Mouse (Mus musculus) MEL (cell line): ENCODE results near the gene Ebi3. TPM values are rescaled to one million over a fixed set of nuclear protein-coding genes. Genes with fewer than 3 reads are reported as not detected.
A peak's percentile ranks its signal among the peaks of the same experiment; 100 is the strongest.

Experiments
- DNase-seq: peaks from one replicate; pipeline ENCODE4 v3.0.0; 2011; ENCODE audit warnings: low read depth, low spot score
- H3K27ac ChIP-seq: 2 replicates; pipeline ENCODE4 v1.5.1; 2012; ENCODE audit warnings: low read depth, mild to moderate bottlenecking, control low read depth, low read length, moderate library complexity; ENCODE audit not compliant: control insufficient read depth
- H3K27me3 ChIP-seq, 2 experiments: fragments of 150-350 bp in 1 of 2; sonication (generic) in 1 of 2; 2 replicates each; pipeline ENCODE4 v1.6.1; 2012; ENCODE audit warnings: low read length in 2 of 2, mild to moderate bottlenecking in 2 of 2, improper control_type of control experiment in 1 of 2, moderate library complexity in 1 of 2; ENCODE audit not compliant: insufficient read depth in 2 of 2, control insufficient read depth in 1 of 2
- H3K36me3 ChIP-seq, 2 experiments: 2 replicates each; pipeline ENCODE4 v1.6.1; 2012 to 2014; ENCODE audit warnings: low read length in 2 of 2, improper control_type of control experiment in 1 of 2, inconsistent platforms in 1 of 2, mild to moderate bottlenecking in 1 of 2; ENCODE audit not compliant: insufficient read depth in 2 of 2, control insufficient read depth in 1 of 2
- H3K4me1 ChIP-seq, 2 experiments: fragments of 150-350 bp in 1 of 2; sonication (generic) in 1 of 2; 2 replicates each; pipeline ENCODE4 v1.6.1; 2012; ENCODE audit warnings: low read length in 2 of 2, improper control_type of control experiment in 1 of 2, mild to moderate bottlenecking in 1 of 2; ENCODE audit not compliant: insufficient read depth in 2 of 2, control insufficient read depth in 1 of 2
- H3K4me3 ChIP-seq, 2 experiments: fragments of 150-350 bp in 1 of 2; sonication (generic) in 1 of 2; 2 replicates each; pipeline ENCODE4 v1.5.1; 2012; ENCODE audit warnings: low read depth in 2 of 2, low read length in 2 of 2, mild to moderate bottlenecking in 2 of 2, moderate library complexity in 2 of 2, control low read depth in 1 of 2, improper control_type of control experiment in 1 of 2; ENCODE audit not compliant: control insufficient read depth in 1 of 2, insufficient read depth in 1 of 2
- H3K79me2 ChIP-seq: 2 replicates; pipeline ENCODE4 v1.6.1; 2012; ENCODE audit warnings: mild to moderate bottlenecking, low read length, moderate library complexity; ENCODE audit not compliant: control insufficient read depth, poor library complexity, insufficient read depth
- H3K9ac ChIP-seq: 2 replicates; pipeline ENCODE4 v1.6.1; 2012; ENCODE audit warnings: low read depth, mild to moderate bottlenecking, control low read depth, low read length, moderate library complexity; ENCODE audit not compliant: control insufficient read depth, poor library complexity, severe bottlenecking
- H3K9me3 ChIP-seq: fragments of 150-350 bp; sonication (generic); replicated peaks from 2 replicates; pipeline ENCODE4 v1.6.1; 2012; ENCODE audit warnings: mild to moderate bottlenecking, low read length, improper control_type of control experiment, moderate library complexity; ENCODE audit not compliant: insufficient read depth
- BHLHE40 ChIP-seq: IDR thresholded peaks from 2 replicates; pipeline ENCODE4 v1.6.1; 2012; ENCODE audit warnings: low read depth, mild to moderate bottlenecking, inconsistent platforms, low read length, improper control_type of control experiment, borderline replicate concordance
- CHD2 ChIP-seq: IDR thresholded peaks from 2 replicates; pipeline ENCODE4 v1.6.1; 2011; ENCODE audit warnings: low read length, improper control_type of control experiment
- CTCF ChIP-seq, 3 experiments: IDR thresholded peaks in 2 of 3; conservative IDR thresholded peaks in 1 of 3; 2 replicates each; pipeline ENCODE4 v1.5.1; 2011 to 2012; ENCODE audit warnings: low read length in 3 of 3, low read depth in 2 of 3, mild to moderate bottlenecking in 2 of 3, improper control_type of control experiment in 1 of 3, inconsistent platforms in 1 of 3, mixed read lengths in 1 of 3, moderate library complexity in 1 of 3; ENCODE audit not compliant: control insufficient read depth in 1 of 3, insufficient read depth in 1 of 3, poor library complexity in 1 of 3, severe bottlenecking in 1 of 3
- GATA1 ChIP-seq: IDR thresholded peaks from 2 replicates; pipeline ENCODE4 v1.6.1; 2011; ENCODE audit warnings: low read depth, low read length, improper control_type of control experiment
- HCFC1 ChIP-seq: IDR thresholded peaks from 2 replicates; pipeline ENCODE4 v1.6.1; 2012; ENCODE audit warnings: low read depth, mild to moderate bottlenecking, inconsistent platforms, low read length, improper control_type of control experiment, moderate library complexity
- KAT2A ChIP-seq: conservative IDR thresholded peaks from 2 replicates; pipeline ENCODE4 v1.6.1; 2012; ENCODE audit warnings: low read depth, low read length, improper control_type of control experiment, inconsistent platforms
- MAFK ChIP-seq: IDR thresholded peaks from 2 replicates; pipeline ENCODE4 v1.6.1; 2011; ENCODE audit warnings: low read depth, mild to moderate bottlenecking, low read length, improper control_type of control experiment, borderline replicate concordance
- MAZ ChIP-seq: IDR thresholded peaks from 2 replicates; pipeline ENCODE4 v1.6.1; 2012; ENCODE audit warnings: low read depth, mild to moderate bottlenecking, inconsistent platforms, low read length, improper control_type of control experiment
- MEF2A ChIP-seq: IDR thresholded peaks from 2 replicates; pipeline ENCODE4 v1.6.1; 2014; ENCODE audit warnings: low read depth, mild to moderate bottlenecking, inconsistent platforms, low read length, improper control_type of control experiment; ENCODE audit not compliant: poor library complexity, insufficient replicate concordance, severe bottlenecking; ENCODE audit errors: extremely low read depth
- MXI1 ChIP-seq: IDR thresholded peaks from 2 replicates; pipeline ENCODE4 v1.6.1; 2011; ENCODE audit warnings: mild to moderate bottlenecking, low read depth, low read length, improper control_type of control experiment
- MYB ChIP-seq: IDR thresholded peaks from 2 replicates; pipeline ENCODE4 v1.6.1; 2011; ENCODE audit warnings: mild to moderate bottlenecking, low read depth, low read length, improper control_type of control experiment
- POLR2A ChIP-seq, 2 experiments: IDR thresholded peaks; 2 replicates each; pipeline ENCODE4 v1.6.1; 2011 to 2012; ENCODE audit warnings: low read length in 2 of 2, mild to moderate bottlenecking in 2 of 2, control low read depth in 1 of 2, improper control_type of control experiment in 1 of 2, low read depth in 1 of 2, moderate library complexity in 1 of 2; ENCODE audit not compliant: control insufficient read depth in 1 of 2, insufficient read depth in 1 of 2, poor library complexity in 1 of 2
- POLR2AphosphoS2 ChIP-seq: IDR thresholded peaks from 2 replicates; pipeline ENCODE4 v1.6.1; 2011; ENCODE audit warnings: low read length, improper control_type of control experiment
- ZNF384 ChIP-seq: IDR thresholded peaks from 2 replicates; pipeline ENCODE4 v1.6.1; 2012; ENCODE audit warnings: low read depth, mild to moderate bottlenecking, inconsistent platforms, low read length, improper control_type of control experiment
- polyA plus RNA-seq, 2 experiments: library from polyadenylated mRNA; stranded (reverse) in 1 of 2; unstranded in 1 of 2; fragments of >175 nt in 1 of 2; fragments of >200 nt in 1 of 2; gene quantifications; 2 replicates each; pipeline versions ENCODE4 v1.2.1 to v1.2.4; 2012; ENCODE audit warnings: low replicate concordance in 2 of 2, low read depth in 1 of 2; ENCODE audit not compliant: insufficient read length in 2 of 2, insufficient read depth in 1 of 2, missing spikeins in 1 of 2
- total RNA-seq: library from RNA; depleted of rRNA; stranded (reverse); fragments of 300-350 nt; gene quantifications from 2 replicates; pipeline ENCODE4 v1.2.3, GENCODE M21; 2012

Gene Ebi3
- total and polyA plus RNA-seq, 3 experiments, result 0.15 to 0.86 TPM; not detected in 1

GRCm38 (mm10) chr17:55968210-55968609 is 15.8 kb downstream of the Ebi3 start:
- Histone ChIP-seq H3K79me2 (no peaks in the 10 kb centered on the region), H3K9ac (no peak overlapping the region), H3K4me1 (no peaks in the 10 kb centered on the region), H3K4me3 (no peak overlapping the region), H3K27me3 (no peaks in the 10 kb centered on the region), H3K27ac (no peak overlapping the region), H3K36me3 (no peaks in the 10 kb centered on the region; a peak in 1 of 4 replicates), H3K9me3 (no peaks in the 10 kb centered on the region)
- no peak for TF ChIP-seq MAZ
- TF ChIP-seq GATA1, result no peak
- no peak for DNase-seq

- H3K36me3 ChIP-seq, result no peaks in the 10 kb centered on the region; a peak in 1 of 4 replicates
Measured at GRCm38 (mm10) chr17:55969560-55969959, 17.1 kb downstream of the Ebi3 start.

GRCm38 (mm10) chr17:55969966-55970891 is 17.8 kb downstream of the Ebi3 start, which contains the start of gene Shd:
Gene Shd, plus strand, starts transcription at chr17:55970467.
- Histone ChIP-seq H3K4me3 (no peak within 1 kb of the TSS), H3K79me2 (no peaks in the 10 kb centered on the region), H3K27me3 (no peaks in the 10 kb centered on the region), H3K9ac (no peak within 1 kb of the TSS), H3K36me3 (no peaks in the 10 kb centered on the region; a peak in 1 of 4 replicates), H3K9me3 (no peaks in the 10 kb centered on the region), H3K27ac (no peak within 1 kb of the TSS), H3K4me1 (no peaks in the 10 kb centered on the region)
- no peak for DNase-seq
- no peak for TF ChIP-seq MXI1
- TF ChIP-seq MYB, result no peak
- TF ChIP-seq POLR2AphosphoS2, result no peak
- no peak for TF ChIP-seq ZNF384
- no peak for TF ChIP-seq CTCF (IDR thresholded peaks at IDR 0.05 in 2 of 3, conservative IDR thresholded peaks at IDR 0.05 in 1 of 3; ENCODE audit: control insufficient read depth in 1 of 3, insufficient read depth in 1 of 3, low read depth in 2 of 3, low read length in 3 of 3, poor library complexity in 1 of 3, severe bottlenecking in 1 of 3)
- TF ChIP-seq HCFC1, result no peak
- no peak for TF ChIP-seq KAT2A
- TF ChIP-seq POLR2A (IDR thresholded peaks at IDR 0.05; ENCODE audit: control insufficient read depth in 1 of 2, insufficient read depth in 1 of 2, low read depth in 1 of 2, low read length in 2 of 2, poor library complexity in 1 of 2), result no peak
- no peak for TF ChIP-seq CHD2
- TF ChIP-seq MEF2A, result no peak
- TF ChIP-seq MAFK, result no peak
- TF ChIP-seq BHLHE40, result no peak

More at GRCm38 (mm10) chr17:55969560-55969959, 17.1 kb downstream of the Ebi3 start:
- Histone ChIP-seq H3K27me3 (no peaks in the 10 kb centered on the region), H3K9ac (no peak overlapping the region), H3K27ac (no peak overlapping the region), H3K4me1 (no peaks in the 10 kb centered on the region), H3K79me2 (no peaks in the 10 kb centered on the region), H3K4me3 (no peak overlapping the region), H3K9me3 (no peaks in the 10 kb centered on the region)
- DNase-seq, result no peak
- TF ChIP-seq POLR2AphosphoS2, result peak; percentile 24; the same call in 1 of the 2 replicates
- no peak for TF ChIP-seq GATA1
